Mouse (Mus musculus) MEL (cell line): ENCODE data around the gene Zfp652.

Experiments
- CTCF ChIP-seq, 3 experiments: IDR thresholded peaks in 2 of 3; conservative IDR thresholded peaks in 1 of 3; 2 replicates each; pipeline ENCODE4 v1.5.1; 2011 to 2012; ENCODE audit warnings: low read length in 3 of 3, low read depth in 2 of 3, mild to moderate bottlenecking in 2 of 3, improper control_type of control experiment in 1 of 3, inconsistent platforms in 1 of 3, mixed read lengths in 1 of 3, moderate library complexity in 1 of 3; ENCODE audit not compliant: control insufficient read depth in 1 of 3, insufficient read depth in 1 of 3, poor library complexity in 1 of 3, severe bottlenecking in 1 of 3
- ELF1 ChIP-seq: IDR thresholded peaks from 2 replicates; pipeline ENCODE4 v1.6.1; 2014; ENCODE audit warnings: low read depth, mild to moderate bottlenecking, inconsistent platforms, low read length, improper control_type of control experiment, moderate library complexity
- HCFC1 ChIP-seq: IDR thresholded peaks from 2 replicates; pipeline ENCODE4 v1.6.1; 2012; ENCODE audit warnings: low read depth, mild to moderate bottlenecking, inconsistent platforms, low read length, improper control_type of control experiment, moderate library complexity

GRCm38 (mm10) chr11:95714411-95714810, 1.9 kb downstream of the Zfp652 start:
- TF ChIP-seq ELF1 (no peak), CTCF (IDR thresholded peaks at IDR 0.05 in 2 of 3, conservative IDR thresholded peaks at IDR 0.05 in 1 of 3; ENCODE audit: control insufficient read depth in 1 of 3, insufficient read depth in 1 of 3, low read depth in 2 of 3, low read length in 3 of 3, poor library complexity in 1 of 3, severe bottlenecking in 1 of 3) (no peak), HCFC1 (no peak)
